Mouse (Mus musculus) erythroblast, embryonic 14.5 days (primary cell): ENCODE results near the gene Fam107b. TPM values are rescaled to one million over a fixed set of nuclear protein-coding genes. Genes with fewer than 3 reads are reported as not detected.

Experiments used
- H3K27me3 ChIP-seq: 2 replicates; pipeline ENCODE4 v1.6.1; 2012; ENCODE audit warnings: inconsistent platforms; ENCODE audit not compliant: control insufficient read depth
- H3K36me3 ChIP-seq: 2 replicates; pipeline ENCODE4 v1.6.1; 2012; ENCODE audit warnings: mild to moderate bottlenecking, inconsistent platforms; ENCODE audit not compliant: control insufficient read depth
- H3K4me1 ChIP-seq: 2 replicates; pipeline ENCODE4 v1.6.1; 2012; ENCODE audit warnings: inconsistent platforms; ENCODE audit not compliant: control insufficient read depth
- H3K4me3 ChIP-seq: replicated peaks from 2 replicates; pipeline ENCODE3; 2012; ENCODE audit warnings: moderate library complexity, mild to moderate bottlenecking, inconsistent platforms
- H3K9me3 ChIP-seq: 2 replicates; pipeline ENCODE4 v1.6.1; 2012; ENCODE audit warnings: low read length, inconsistent platforms, mixed read lengths; ENCODE audit not compliant: control insufficient read depth
- GATA1 ChIP-seq: IDR thresholded peaks from 2 replicates; pipeline ENCODE4 v1.6.1; 2012; ENCODE audit warnings: low read length, inconsistent platforms, mixed read lengths
- TAL1 ChIP-seq: IDR thresholded peaks from 3 replicates; pipeline ENCODE4 v1.6.1; 2012; ENCODE audit warnings: low read length, inconsistent platforms, mixed read lengths
- polyA plus RNA-seq: library from polyadenylated mRNA; stranded (reverse); fragments of >175 nt; gene quantifications from 2 replicates; pipeline ENCODE4 v1.2.3, GENCODE M21; 2012

Gene Fam107b
- polyA plus RNA-seq, 1 experiment: 0.90 TPM

DNA sequence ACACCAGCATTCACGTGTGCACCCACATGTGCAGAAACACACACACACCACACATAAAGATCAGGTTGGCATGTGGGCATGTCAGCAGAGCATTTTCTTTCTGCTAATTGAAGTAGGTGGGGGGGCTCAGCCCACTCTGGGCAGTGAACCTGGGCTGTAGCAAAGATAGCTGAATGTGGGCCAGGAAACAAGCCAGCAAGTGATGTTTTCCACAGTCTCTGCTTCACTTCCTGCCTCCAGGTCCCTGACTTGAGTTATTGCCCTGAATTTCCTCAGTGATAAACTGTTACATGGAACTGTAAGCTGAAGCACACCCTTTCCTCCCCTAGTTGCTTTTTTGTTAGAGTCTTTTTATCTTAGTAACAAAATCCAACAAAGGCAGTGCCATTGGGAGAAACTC, 6.1 kb downstream of the Fam107b start:
- Histone ChIP-seq H3K27me3 (no peaks in the 10 kb centered on the region), H3K4me3 (no peak overlapping the region), H3K9me3 (no peaks in the 10 kb centered on the region), H3K4me1 (no peaks in the 10 kb centered on the region), H3K36me3 (no peaks in the 10 kb centered on the region)
- TF ChIP-seq TAL1: no peak
- TF ChIP-seq GATA1: no peak

DNA sequence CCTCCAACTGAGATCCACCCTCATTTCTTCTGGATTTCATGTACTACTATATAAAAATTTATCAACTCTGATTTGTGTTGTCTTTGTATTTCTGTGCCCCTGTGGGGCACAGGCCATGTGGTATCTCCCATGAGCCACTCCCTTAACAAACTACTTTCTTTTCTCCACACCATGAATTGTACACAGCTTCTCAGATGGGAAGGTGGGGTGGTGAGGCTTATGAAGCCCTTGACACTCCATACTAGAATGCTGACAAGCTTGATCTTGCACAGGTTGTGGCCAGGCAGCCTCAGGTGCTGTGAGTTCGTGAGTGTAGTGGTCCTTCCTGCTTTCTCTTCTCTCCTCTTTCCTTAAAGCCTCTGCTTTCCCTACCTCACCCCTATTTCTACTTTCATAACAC, 6.9 kb downstream of the Fam107b start:
- no peak for TF ChIP-seq GATA1
- TF ChIP-seq TAL1: no peak
- no peaks in the 10 kb centered on the region for H3K4me1 ChIP-seq
- no peaks in the 10 kb centered on the region for H3K27me3 ChIP-seq
- no peaks in the 10 kb centered on the region for H3K36me3 ChIP-seq
- H3K9me3 ChIP-seq: no peaks in the 10 kb centered on the region
- H3K4me3 ChIP-seq: no peak overlapping the region

DNA sequence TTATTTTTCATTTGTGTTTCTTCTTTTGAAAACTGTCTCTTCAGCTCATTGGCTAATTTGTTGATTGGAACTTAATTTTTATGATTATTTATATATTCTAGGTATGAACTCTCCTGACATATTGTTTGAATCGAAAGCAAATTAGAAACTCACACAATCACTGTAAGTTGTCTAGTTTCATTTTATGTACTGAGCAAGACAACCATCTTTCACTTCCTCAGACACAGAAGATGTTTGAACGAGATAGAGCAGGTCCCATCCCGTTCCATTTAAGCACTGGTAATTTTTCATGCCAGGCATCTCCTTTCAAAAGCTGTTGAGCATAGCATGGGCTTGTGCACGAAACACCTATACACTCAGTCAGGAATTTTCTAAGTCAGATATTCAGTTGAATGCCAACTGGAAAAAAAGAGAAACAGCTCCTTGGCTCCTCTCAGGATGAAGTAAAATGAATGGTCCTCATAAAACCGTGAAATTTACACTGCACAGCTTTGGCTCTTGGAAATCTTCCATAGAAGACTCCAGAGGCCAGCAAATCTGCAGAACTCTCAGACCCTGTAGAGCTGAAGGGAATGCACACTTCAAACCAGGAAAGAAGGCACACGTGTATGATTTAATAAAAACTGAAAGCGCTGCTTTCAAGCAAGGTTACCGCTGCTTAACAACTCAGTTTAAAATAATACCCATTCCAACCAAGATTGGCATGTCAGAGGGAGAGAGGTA, 8.1 kb downstream of the Fam107b start:
- TF ChIP-seq TAL1: no peak
- no peak for TF ChIP-seq GATA1
- no peaks in the 10 kb centered on the region for H3K4me1 ChIP-seq
- no peaks in the 10 kb centered on the region for H3K27me3 ChIP-seq
- H3K4me3 ChIP-seq: no peak overlapping the region
- no peaks in the 10 kb centered on the region for H3K9me3 ChIP-seq
- no peaks in the 10 kb centered on the region for H3K36me3 ChIP-seq

DNA sequence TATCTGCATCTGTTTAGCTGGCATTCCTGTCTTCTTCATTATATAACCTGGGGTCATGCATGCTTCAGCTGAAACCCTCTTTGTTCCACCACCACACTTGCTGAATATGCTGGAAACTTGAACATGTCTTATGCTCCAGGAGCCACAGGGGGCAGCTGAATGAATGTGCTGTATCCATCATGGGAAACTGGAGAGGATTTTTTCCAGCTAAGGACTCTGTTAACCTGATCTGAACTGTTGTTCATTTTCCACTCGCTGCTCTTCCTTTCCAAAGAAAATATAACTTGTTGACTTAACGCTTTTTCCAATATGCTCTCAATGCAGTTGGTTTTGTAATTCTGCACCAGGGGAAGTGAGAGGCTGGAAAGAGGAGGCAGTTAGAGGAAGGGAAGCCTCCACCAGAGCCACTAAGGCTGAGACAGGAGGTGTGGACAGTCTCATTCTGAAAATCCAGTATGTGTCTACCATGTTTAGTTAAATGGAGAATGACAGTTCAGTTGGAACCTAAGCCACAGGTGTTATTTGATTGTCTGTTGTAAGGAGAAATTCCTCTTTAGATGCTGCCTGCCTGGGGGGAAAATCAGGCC, 9.1 kb downstream of the Fam107b start:
- Histone ChIP-seq H3K27me3 (no peaks in the 10 kb centered on the region), H3K9me3 (no peaks in the 10 kb centered on the region), H3K36me3 (no peaks in the 10 kb centered on the region), H3K4me3 (no peak overlapping the region), H3K4me1 (no peaks in the 10 kb centered on the region)
- TF ChIP-seq GATA1: no peak
- TF ChIP-seq TAL1: no peak

DNA sequence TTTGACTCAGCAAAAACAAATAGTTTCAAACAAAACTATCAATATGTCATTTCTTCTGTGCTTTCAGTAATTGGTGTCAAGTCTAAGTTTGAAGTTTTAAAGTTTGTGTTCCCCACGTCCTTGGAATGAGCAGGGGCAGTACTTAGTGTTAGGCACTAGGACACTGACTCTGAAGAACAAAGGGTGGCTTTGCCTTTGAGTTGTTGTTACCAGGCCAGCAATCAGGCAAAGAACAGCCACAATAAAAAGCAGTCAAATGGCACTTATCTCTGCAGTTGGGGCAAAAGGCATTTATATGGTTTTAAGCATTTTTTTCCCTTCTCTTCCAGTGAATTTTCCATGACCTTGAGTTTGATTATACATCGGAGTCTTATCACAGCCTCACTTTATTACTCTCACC, 12.5 kb downstream of the Fam107b start:
- no peak for TF ChIP-seq TAL1
- no peak for TF ChIP-seq GATA1
- H3K27me3 ChIP-seq: no peaks in the 10 kb centered on the region
- no peaks in the 10 kb centered on the region for H3K9me3 ChIP-seq

DNA sequence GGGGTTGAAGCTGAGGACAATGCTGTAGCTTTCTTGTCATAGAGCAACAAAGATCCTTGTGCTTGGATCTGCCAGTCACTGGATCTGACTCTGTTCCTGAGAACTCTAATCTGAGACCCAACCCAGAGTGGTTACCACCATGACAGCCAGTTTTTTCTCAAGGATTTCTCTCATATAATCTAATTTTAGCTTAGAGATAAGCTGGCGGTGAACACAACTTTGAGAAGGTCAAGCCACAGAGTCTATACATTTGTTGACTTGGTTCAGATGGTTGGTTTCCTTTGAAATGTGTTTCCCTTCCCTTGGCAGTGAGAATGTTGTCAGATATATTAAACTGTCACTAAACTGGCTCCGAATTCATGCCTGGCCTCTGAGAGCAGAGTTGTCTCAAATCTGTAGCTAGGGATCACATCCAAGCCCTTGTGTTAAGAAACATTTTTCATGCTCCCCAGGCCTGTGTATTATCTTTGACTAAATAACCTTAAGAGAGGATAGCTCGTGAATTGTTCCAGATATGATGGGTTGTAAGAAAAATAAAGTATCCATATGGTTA, 15.0 kb downstream of the Fam107b start:
- no peak overlapping the region for H3K4me3 ChIP-seq
- no peaks in the 10 kb centered on the region for H3K4me1 ChIP-seq
- no peaks in the 10 kb centered on the region for H3K9me3 ChIP-seq
- no peaks in the 10 kb centered on the region for H3K36me3 ChIP-seq
- no peak for TF ChIP-seq TAL1
- TF ChIP-seq GATA1: no peak
- H3K27me3 ChIP-seq: no peaks in the 10 kb centered on the region

More for the DNA sequence above, 12.5 kb downstream of the Fam107b start:
- Histone ChIP-seq H3K36me3 (no peaks in the 10 kb centered on the region), H3K4me1 (no peaks in the 10 kb centered on the region), H3K4me3 (no peak overlapping the region)

DNA sequence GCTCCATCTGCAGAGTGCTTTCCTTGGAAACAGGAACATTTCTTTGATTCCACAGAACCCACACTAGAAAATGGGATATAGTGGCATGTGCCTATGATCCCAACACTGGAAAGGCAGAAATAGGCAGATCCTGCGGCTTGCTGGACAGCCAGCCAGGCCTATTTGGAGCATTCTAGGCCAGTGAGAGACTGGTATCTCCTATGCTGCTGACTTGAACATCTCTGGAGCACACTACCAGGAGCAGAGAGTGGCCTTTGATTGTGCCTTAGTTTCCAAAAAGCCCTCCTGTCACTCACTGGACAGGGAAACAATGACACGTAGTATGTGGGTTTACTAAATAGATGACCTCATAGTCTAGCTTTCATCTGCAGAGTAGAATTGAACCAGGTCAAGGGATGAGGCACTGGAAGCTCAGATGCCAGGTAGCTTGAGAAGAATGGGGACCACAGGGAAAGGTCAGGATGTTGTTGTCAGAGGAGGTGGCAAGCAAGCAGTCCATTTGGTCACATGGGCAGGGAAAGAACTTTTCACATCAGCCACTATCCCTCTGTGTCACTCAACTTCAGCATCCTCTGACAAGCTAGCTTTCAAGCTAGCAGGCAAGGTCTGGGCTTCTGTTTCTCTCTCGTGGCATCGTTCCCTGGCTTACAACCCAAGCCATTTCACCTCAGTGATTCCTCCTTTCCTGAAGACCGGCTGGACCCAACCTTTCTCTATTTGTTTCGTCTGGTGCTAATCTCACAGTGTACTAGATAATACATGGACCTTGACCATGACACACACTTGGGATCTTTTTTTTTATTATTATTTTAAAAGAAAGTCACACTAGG, 20.0 kb downstream of the Fam107b start:
- Histone ChIP-seq H3K36me3 (no peaks in the 10 kb centered on the region), H3K4me1 (no peaks in the 10 kb centered on the region), H3K27me3 (no peaks in the 10 kb centered on the region), H3K4me3 (no peak overlapping the region), H3K9me3 (no peaks in the 10 kb centered on the region)
- no peak for TF ChIP-seq GATA1
- no peak for TF ChIP-seq TAL1

DNA sequence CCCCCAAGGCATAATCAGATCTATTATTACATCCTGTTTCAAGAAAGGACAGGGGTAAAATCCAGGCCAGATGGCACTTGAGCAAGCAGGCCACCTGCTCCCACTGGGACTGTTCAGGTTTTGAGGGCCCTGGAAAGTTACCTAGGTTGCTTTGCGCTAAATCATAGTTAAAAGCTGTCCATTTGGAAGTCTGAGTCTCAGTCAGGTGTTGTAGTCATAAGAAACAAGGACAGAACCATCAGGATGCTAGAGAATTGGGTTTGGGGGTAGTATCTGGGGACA, 20.6 kb downstream of the Fam107b start:
- no peaks in the 10 kb centered on the region for H3K9me3 ChIP-seq
- H3K27me3 ChIP-seq: no peaks in the 10 kb centered on the region
- H3K4me3 ChIP-seq: no peak overlapping the region
- no peaks in the 10 kb centered on the region for H3K36me3 ChIP-seq
- H3K4me1 ChIP-seq: no peaks in the 10 kb centered on the region
- no peak for TF ChIP-seq GATA1
- TF ChIP-seq TAL1: no peak

DNA sequence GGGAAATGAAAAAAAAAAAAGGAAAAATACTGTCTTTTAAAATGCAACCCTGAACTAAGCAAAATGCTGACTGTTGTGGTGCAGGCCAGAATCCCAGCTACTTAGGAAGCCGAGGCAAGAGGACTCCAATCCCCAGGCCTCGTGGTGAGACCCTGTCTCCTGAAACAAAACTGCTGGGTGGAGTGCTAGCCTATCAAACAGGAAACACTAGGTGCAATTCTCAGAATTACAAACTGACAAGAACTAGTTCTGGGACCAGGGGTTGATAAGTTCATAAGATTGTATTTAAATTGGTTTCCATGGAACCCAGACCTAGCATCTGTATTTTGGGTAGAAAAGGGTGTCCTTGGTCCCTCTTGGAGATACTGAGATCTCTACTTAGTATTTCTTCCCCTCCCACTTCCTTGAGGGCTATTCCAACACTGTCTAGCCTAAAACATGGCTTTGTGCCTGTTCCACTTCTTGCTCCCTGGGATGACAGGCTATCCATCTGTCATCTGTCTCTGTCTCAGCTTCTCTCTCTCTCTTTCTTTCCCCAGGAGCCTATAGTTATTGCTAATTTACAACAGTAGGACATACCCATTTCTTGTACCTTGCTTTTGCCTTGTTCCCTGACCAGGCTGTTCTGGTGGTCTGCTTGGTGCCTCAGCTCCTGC, 24.5 kb downstream of the Fam107b start:
- H3K36me3 ChIP-seq: no peaks in the 10 kb centered on the region
- H3K9me3 ChIP-seq: no peaks in the 10 kb centered on the region
- no peak overlapping the region for H3K4me3 ChIP-seq
- no peaks in the 10 kb centered on the region for H3K4me1 ChIP-seq
- TF ChIP-seq GATA1 (no peak), TAL1 (no peak)
- H3K27me3 ChIP-seq: no peaks in the 10 kb centered on the region
